Mouse (Mus musculus): ENCODE measurements around the gene Gtsf2.

The Gtsf2 gene

GRCm38 (mm10) chr15:103393577-103393976 is 54.7 kb downstream of the Gtsf2 start:
- DNase-seq (ENCODE audit: extremely low spot score) = no peak

Data from embryo, embryonic 9.5 days (tissue).